ENCODE assay signal across 11 mouse cellular contexts in genomic region chr10:43655680-43656079, GRCm38 (mm10).
A peak's percentile ranks its signal among the peaks of the same experiment; 100 is the strongest.
DNase-seq lines count a peak whose midpoint lies in the region; ATAC-seq and TF ChIP-seq lines count a peak whose summit lies in the region.
"Had no signal": no experiment of that assay in that cellular context is flagged by ENCODE, and none has a peak within 500 bp of the region (broad histone marks: within the 10 kb centered on the region; RNA-seq: fewer than 3 reads in every experiment).

No protein-coding gene starts in this region.

- TF ChIP-seq POLR2A in kidney, adult 2 months (IDR thresholded peaks at IDR 0.05; ENCODE audit: low read depth, low read length), result no peak

- 75% methylated on average over 2 of the region's 2 CpGs for WGBS in forebrain, embryonic 14.5 days
- 61% methylated on average over 2 of the region's 2 CpGs for WGBS in forebrain, embryonic 12.5 days
- 52% methylated on average over 2 of the region's 2 CpGs for WGBS in kidney, adult 2 months
- WGBS in midbrain, embryonic 12.5 days, result 66% methylated on average over 2 of the region's 2 CpGs
- WGBS in midbrain, embryonic 10.5 days, result 61% methylated on average over 2 of the region's 2 CpGs
- WGBS in stomach, embryonic 15.5 days, result 43% methylated on average over 2 of the region's 2 CpGs

- H3K4me3 ChIP-seq in forebrain, embryonic 14.5 days (ENCODE audit: low read depth, low read length), result no peak overlapping the region
- H3K4me3 ChIP-seq in forebrain, embryonic 12.5 days (replicated peaks), result no peak overlapping the region
- H3K4me3 ChIP-seq in kidney, adult 2 months (ENCODE audit: insufficient read depth, low read depth, low read length), result no peak overlapping the region
- H3K4me3 ChIP-seq in midbrain, embryonic 12.5 days, result no peak overlapping the region
- no peak overlapping the region for H3K4me3 ChIP-seq in midbrain, embryonic 10.5 days
- H3K4me3 ChIP-seq in stomach, embryonic 15.5 days (replicated peaks), result no peak overlapping the region
- H3K4me3 ChIP-seq: liver, embryonic 15.5 days had no signal

- no peaks in the 10 kb centered on the region for H3K36me3 ChIP-seq in forebrain, embryonic 14.5 days (ENCODE audit: control insufficient read depth, insufficient read depth, low read length)
- H3K36me3 ChIP-seq in forebrain, embryonic 12.5 days (replicated peaks), result no peaks in the 10 kb centered on the region
- H3K36me3 ChIP-seq in kidney, adult 2 months (ENCODE audit: control insufficient read depth, insufficient read depth, low read length), result no peaks in the 10 kb centered on the region
- no peaks in the 10 kb centered on the region for H3K36me3 ChIP-seq in midbrain, embryonic 12.5 days
- H3K36me3 ChIP-seq in midbrain, embryonic 10.5 days, result no peaks in the 10 kb centered on the region
- no peaks in the 10 kb centered on the region for H3K36me3 ChIP-seq in stomach, embryonic 15.5 days

- H3K27ac ChIP-seq in forebrain, embryonic 14.5 days (ENCODE audit: low read depth, low read length), result no peak overlapping the region
- no peak overlapping the region for H3K27ac ChIP-seq in forebrain, embryonic 12.5 days
- peak overlapping the region; percentile 64 for H3K27ac ChIP-seq in kidney, adult 2 months (ENCODE audit: insufficient read depth, low read depth, low read length)
- peak overlapping the region; percentile 20; the same call in 1 of the 2 replicates for H3K27ac ChIP-seq in midbrain, embryonic 12.5 days (replicated peaks)
- H3K27ac ChIP-seq in midbrain, embryonic 10.5 days (replicated peaks), result no peak overlapping the region
- no peak overlapping the region for H3K27ac ChIP-seq in stomach, embryonic 15.5 days
- H3K27ac ChIP-seq: liver, embryonic 15.5 days had no signal

- no peak for TF ChIP-seq CTCF in kidney, adult 2 months (conservative IDR thresholded peaks at IDR 0.05; ENCODE audit: insufficient read depth, insufficient read length, low read depth, low read length)

- no peaks in the 10 kb centered on the region for H3K9me3 ChIP-seq in forebrain, embryonic 14.5 days (replicated peaks; ENCODE audit: control insufficient read depth, low read length)
- no peaks in the 10 kb centered on the region for H3K9me3 ChIP-seq in forebrain, embryonic 12.5 days
- no peaks in the 10 kb centered on the region for H3K9me3 ChIP-seq in midbrain, embryonic 12.5 days
- H3K9me3 ChIP-seq in midbrain, embryonic 10.5 days (replicated peaks), result no peaks in the 10 kb centered on the region
- H3K9me3 ChIP-seq in stomach, embryonic 15.5 days, result no peaks in the 10 kb centered on the region
- H3K9me3 ChIP-seq: liver, embryonic 15.5 days had no signal

- peak; percentile 11 for DNase-seq in forebrain, embryonic 14.5 days (ENCODE audit: low spot score)
- no peak for DNase-seq in kidney, adult 2 months
- DNase-seq in kidney, adult 18-20 months, result no peak
- no peak for DNase-seq in midbrain, embryonic 10.5 days (ENCODE audit: low spot score)
- DNase-seq in spleen, postnatal 14 days (ENCODE audit: low spot score in 2 of 2), result no peak
- DNase-seq: right cerebral cortex, postnatal 4 days had no signal

- H3K4me2 ChIP-seq in forebrain, embryonic 14.5 days (ENCODE audit: low read length), result no peak overlapping the region
- H3K4me2 ChIP-seq in forebrain, embryonic 12.5 days, result no peak overlapping the region
- no peak overlapping the region for H3K4me2 ChIP-seq in midbrain, embryonic 12.5 days (replicated peaks)
- H3K4me2 ChIP-seq in stomach, embryonic 15.5 days, result no peak overlapping the region
- H3K4me2 ChIP-seq: liver, embryonic 15.5 days had no signal

- H3K9ac ChIP-seq in forebrain, embryonic 14.5 days (ENCODE audit: low read length), result no peak overlapping the region
- H3K9ac ChIP-seq in forebrain, embryonic 12.5 days, result no peak overlapping the region
- no peak overlapping the region for H3K9ac ChIP-seq in midbrain, embryonic 12.5 days (replicated peaks)
- H3K9ac ChIP-seq in stomach, embryonic 15.5 days, result no peak overlapping the region
- H3K9ac ChIP-seq: liver, embryonic 15.5 days had no signal

- no peak for ATAC-seq in forebrain, embryonic 14.5 days
- no peak for ATAC-seq in forebrain, embryonic 12.5 days (ENCODE audit: low FRiP score)
- ATAC-seq in midbrain, embryonic 12.5 days (ENCODE audit: low FRiP score, low read depth), result no peak
- peak; percentile 59; the same call in 1 of the 2 replicates for ATAC-seq in stomach, embryonic 15.5 days (ENCODE audit: insufficient read depth, low FRiP score, low read depth)
- ATAC-seq: activated CD4-positive, CD25-positive, alpha-beta regulatory T cell, adult 4 months had no signal

- no peaks in the 10 kb centered on the region for H3K4me1 ChIP-seq in forebrain, embryonic 14.5 days (ENCODE audit: control insufficient read depth, insufficient read depth, low read length)
- peaks cover 4% of the 10 kb centered on the region; the same call in 1 of the 2 replicates for H3K4me1 ChIP-seq in forebrain, embryonic 12.5 days
- 0 out of 2 replicates have a peak, but pooled peaks cover 3% of the 10 kb centered on the region for H3K4me1 ChIP-seq in kidney, adult 2 months (ENCODE audit: control insufficient read depth, insufficient read depth, low read length)
- no peaks in the 10 kb centered on the region for H3K4me1 ChIP-seq in midbrain, embryonic 12.5 days
- H3K4me1 ChIP-seq in midbrain, embryonic 10.5 days, result peaks cover 4% of the 10 kb centered on the region; the same call in 1 of the 2 replicates
- peaks cover 7% of the 10 kb centered on the region; the same call in 1 of the 2 replicates for H3K4me1 ChIP-seq in stomach, embryonic 15.5 days

- H3K27me3 ChIP-seq in forebrain, embryonic 14.5 days (replicated peaks; ENCODE audit: control insufficient read depth, insufficient read depth, low read length), result no peaks in the 10 kb centered on the region
- no peaks in the 10 kb centered on the region for H3K27me3 ChIP-seq in forebrain, embryonic 12.5 days
- H3K27me3 ChIP-seq in kidney, adult 2 months (replicated peaks; ENCODE audit: control insufficient read depth, insufficient read depth, low read length), result no peaks in the 10 kb centered on the region
- no peaks in the 10 kb centered on the region for H3K27me3 ChIP-seq in midbrain, embryonic 12.5 days
- H3K27me3 ChIP-seq in midbrain, embryonic 10.5 days (ENCODE audit: low read depth, poor library complexity, severe bottlenecking), result no peaks in the 10 kb centered on the region
- H3K27me3 ChIP-seq in stomach, embryonic 15.5 days (replicated peaks), result no peaks in the 10 kb centered on the region
- H3K27me3 ChIP-seq: liver, embryonic 15.5 days had no signal

Comparison
In these comparisons a context has a peak if more than half of its experiments do, and no peak if none do; other contexts are left out.
1. H3K27ac ChIP-seq: peak in kidney, adult 2 months (single experiment) and midbrain, embryonic 12.5 days (single experiment); none in forebrain, embryonic 14.5 days (single experiment), forebrain, embryonic 12.5 days (single experiment), midbrain, embryonic 10.5 days (single experiment) and stomach, embryonic 15.5 days (single experiment).